Mouse (Mus musculus) inflammation-experienced regulatory T-cells, adult 16 weeks (primary cell): ENCODE measurements around the gene Defb45. TPM values are rescaled to one million over a fixed set of nuclear protein-coding genes. Genes with fewer than 3 reads are reported as not detected.

Experiments
- polyA plus RNA-seq: library from polyadenylated mRNA; unstranded; fragments of 100-300 nt; shearing (Covaris generic); gene quantifications from one replicate; pipeline ENCODE4 v1.2.1, GENCODE M21; 2017

Gene Defb45
- polyA plus RNA-seq, result not detected

GRCm38 (mm10) chr2:152599299-152599698, at the start of gene Defb45:
Defb45 (minus strand) TSS chr2:152599399.

GRCm38 (mm10) chr2:152626774-152627591, 27.8 kb upstream of the Defb45 start, which contains the start of gene Rem1:
Rem1 (plus strand) TSS chr2:152626951.

GRCm38 (mm10) chr2:152622953-152623352, 23.8 kb upstream of the Defb45 start, which contains the start of gene Defb25:
Defb25 (minus strand) TSS chr2:152623053.

GRCm38 (mm10) chr2:152604057-152604456, 4.9 kb upstream of the Defb45 start, which contains the start of gene Defb36:
Defb36 (plus strand) TSS chr2:152604327.

GRCm38 (mm10) chr2:152580107-152580506, 19.1 kb downstream of the Defb45 start, which contains the start of gene Defb19:
Defb19 (minus strand) TSS chr2:152580312.

GRCm38 (mm10) chr2:152572114-152572794, 26.9 kb downstream of the Defb45 start, which contains the start of gene Defb21:
Defb21 (plus strand) TSS chr2:152572744.

GRCm38 (mm10) chr2:152569038-152569437, 30.2 kb downstream of the Defb45 start, which contains the start of gene Gm17416:
Gm17416 (plus strand) TSS chr2:152569338.

Other genes with a start within 250 kb of the Defb45 start
- gene Nrsn2, start 222.8 kb downstream of the Defb45 start, polyA plus RNA-seq, result not detected
- gene Sox12, start 201.3 kb downstream of the Defb45 start, polyA plus RNA-seq, result 0.11 TPM
- 1.7 TPM for gene Zcchc3, start 184.4 kb downstream of the Defb45 start, polyA plus RNA-seq
- gene 6820408C15Rik, start 183.8 kb downstream of the Defb45 start, polyA plus RNA-seq, result not detected
- not detected for gene Defb23, start 134.8 kb downstream of the Defb45 start, polyA plus RNA-seq
- not detected for gene Defb20, start 122.3 kb downstream of the Defb45 start, polyA plus RNA-seq
- gene Defb22, start 109.3 kb downstream of the Defb45 start, polyA plus RNA-seq, result not detected
- gene Defb26, start 87.7 kb downstream of the Defb45 start, polyA plus RNA-seq, result not detected
- not detected for gene Defb28, start 81.1 kb downstream of the Defb45 start, polyA plus RNA-seq
- gene Defb29, start 59.3 kb downstream of the Defb45 start, polyA plus RNA-seq, result not detected
- gene Gm17416, start 30.1 kb downstream of the Defb45 start, polyA plus RNA-seq, result not detected
- gene Defb21, start 26.7 kb downstream of the Defb45 start, polyA plus RNA-seq, result not detected
- gene Defb19, start 19.1 kb downstream of the Defb45 start, polyA plus RNA-seq, result not detected
- not detected for gene Defb36, start 4.9 kb upstream of the Defb45 start, polyA plus RNA-seq
- gene Defb25, start 23.7 kb upstream of the Defb45 start, polyA plus RNA-seq, result not detected
- gene Rem1, start 27.6 kb upstream of the Defb45 start, polyA plus RNA-seq, result not detected
- 69.2 TPM for gene H13, start 70.1 kb upstream of the Defb45 start, polyA plus RNA-seq
- gene Mcts2, start 87.6 kb upstream of the Defb45 start, polyA plus RNA-seq, result 3.0 TPM
- not detected for gene Id1, start 136.9 kb upstream of the Defb45 start, polyA plus RNA-seq
- 0.41 TPM for gene Cox4i2, start 154.8 kb upstream of the Defb45 start, polyA plus RNA-seq
- gene Bcl2l1, start 232.3 kb upstream of the Defb45 start, polyA plus RNA-seq, result 76.0 TPM
- gene Tpx2, start 248.6 kb upstream of the Defb45 start, polyA plus RNA-seq, result 6.2 TPM